Mouse (Mus musculus): ENCODE data around the gene Arhgap20.

GRCm38 (mm10) chr9:51892921-51893320, 127.8 kb downstream of the Arhgap20 start:
- TF ChIP-seq CTCF (IDR thresholded peaks at IDR 0.05; ENCODE audit: borderline replicate concordance, extremely low read depth, insufficient read depth, insufficient read length) (no peak), POLR2A (IDR thresholded peaks at IDR 0.05; ENCODE audit: borderline replicate concordance, extremely low read depth, insufficient read depth, insufficient read length, poor library complexity, severe bottlenecking) (no peak)

Measured in brain, embryonic 14.5 days (tissue).